Mouse (Mus musculus): ENCODE results near the gene Ttc7b. TPM values are rescaled to one million over a fixed set of nuclear protein-coding genes. Genes with fewer than 3 reads are reported as not detected.

Gene Ttc7b
- polyA plus RNA-seq, 1 experiment = 44.5 TPM

- DNase-seq (ENCODE audit: low read depth) = no peak
- TF ChIP-seq POLR2A (IDR thresholded peaks at IDR 0.05; ENCODE audit: borderline replicate concordance, extremely low read depth, insufficient read depth, insufficient read length, poor library complexity, severe bottlenecking) = no peak
- TF ChIP-seq CTCF (IDR thresholded peaks at IDR 0.05; ENCODE audit: borderline replicate concordance, extremely low read depth, insufficient read depth, insufficient read length) = no peak
These were observed 127.1 kb downstream of the Ttc7b start for GRCm38 (mm10) chr12:100393532-100393931.

GRCm38 (mm10) chr12:100393109-100393508 lies 127.5 kb downstream of the Ttc7b start:
- no peak for DNase-seq (ENCODE audit: low read depth)
- TF ChIP-seq CTCF (IDR thresholded peaks at IDR 0.05; ENCODE audit: borderline replicate concordance, extremely low read depth, insufficient read depth, insufficient read length) (no peak), POLR2A (IDR thresholded peaks at IDR 0.05; ENCODE audit: borderline replicate concordance, extremely low read depth, insufficient read depth, insufficient read length, poor library complexity, severe bottlenecking) (no peak)

- TF ChIP-seq CTCF (IDR thresholded peaks at IDR 0.05; ENCODE audit: borderline replicate concordance, extremely low read depth, insufficient read depth, insufficient read length) (no peak), POLR2A (IDR thresholded peaks at IDR 0.05; ENCODE audit: borderline replicate concordance, extremely low read depth, insufficient read depth, insufficient read length, poor library complexity, severe bottlenecking) (no peak)
- peak; percentile 75 for DNase-seq (ENCODE audit: low read depth)
These were observed 128.2 kb downstream of the Ttc7b start for GRCm38 (mm10) chr12:100392466-100392865.

DNA sequence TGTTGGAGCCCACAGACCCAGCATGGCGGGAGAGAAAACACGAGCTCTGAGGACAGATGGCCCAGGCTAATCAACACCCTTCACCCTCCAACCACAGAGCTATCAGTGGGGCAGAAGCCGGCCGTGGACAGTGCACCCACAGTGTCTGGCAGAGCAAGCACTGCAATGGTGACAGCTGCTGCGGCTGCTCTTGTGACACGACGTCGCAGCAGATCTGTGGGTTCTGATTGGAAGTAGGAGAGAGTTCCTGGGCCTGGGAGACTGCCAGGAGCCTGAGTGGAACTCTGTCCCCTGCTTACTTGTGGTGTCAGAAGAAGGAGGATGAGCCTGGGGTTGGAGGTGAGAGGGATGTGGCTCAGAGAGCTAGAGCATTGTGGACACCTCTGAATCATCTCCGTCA lies 128.7 kb downstream of the Ttc7b start:
- TF ChIP-seq POLR2A (IDR thresholded peaks at IDR 0.05; ENCODE audit: borderline replicate concordance, extremely low read depth, insufficient read depth, insufficient read length, poor library complexity, severe bottlenecking) (no peak), CTCF (IDR thresholded peaks at IDR 0.05; ENCODE audit: borderline replicate concordance, extremely low read depth, insufficient read depth, insufficient read length) (no peak)
- peak; percentile 53 for DNase-seq (ENCODE audit: low read depth)

DNA sequence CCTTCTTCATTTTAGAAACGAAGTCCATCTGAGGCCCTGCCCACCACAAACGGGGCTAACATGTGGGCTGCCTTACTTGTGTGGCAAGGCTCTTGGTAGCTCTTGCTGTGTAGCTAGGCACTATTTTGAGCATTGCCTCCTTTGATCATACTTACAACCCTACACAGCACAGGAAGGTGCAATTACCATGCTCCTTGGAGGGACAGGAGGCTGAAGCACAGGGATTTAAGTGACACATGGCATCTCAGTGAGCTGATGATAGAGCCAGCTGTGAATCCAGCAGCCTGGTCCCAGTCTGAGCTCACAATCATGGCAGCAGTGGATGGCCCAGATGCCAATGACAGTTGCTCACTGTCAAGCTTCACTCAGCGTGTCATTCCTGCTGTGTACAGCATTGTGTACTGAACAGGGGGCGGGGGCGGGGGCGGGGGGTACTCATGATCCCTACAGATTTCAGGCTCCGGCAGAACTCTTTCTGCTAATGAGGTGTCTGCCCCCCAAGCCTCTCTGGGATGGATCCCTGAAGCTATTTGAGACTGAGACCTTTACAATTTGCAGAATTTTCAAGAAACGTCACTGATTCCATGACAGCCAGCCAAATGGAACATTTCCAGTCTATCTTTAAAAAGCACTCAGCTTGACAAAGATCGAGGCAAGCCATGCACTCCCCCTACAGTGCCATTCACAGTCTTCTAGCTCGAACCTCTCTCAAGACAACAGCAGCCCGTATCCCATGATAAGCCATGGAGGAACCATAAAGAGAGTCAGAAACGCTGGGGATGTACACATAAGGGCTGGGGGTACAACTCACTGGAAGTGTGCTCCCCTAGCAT lies 130.5 kb downstream of the Ttc7b start:
- TF ChIP-seq CTCF (IDR thresholded peaks at IDR 0.05; ENCODE audit: borderline replicate concordance, extremely low read depth, insufficient read depth, insufficient read length) = no peak
- TF ChIP-seq POLR2A (IDR thresholded peaks at IDR 0.05; ENCODE audit: borderline replicate concordance, extremely low read depth, insufficient read depth, insufficient read length, poor library complexity, severe bottlenecking) = no peak
- DNase-seq (ENCODE audit: low read depth) = peak; percentile 71

DNA sequence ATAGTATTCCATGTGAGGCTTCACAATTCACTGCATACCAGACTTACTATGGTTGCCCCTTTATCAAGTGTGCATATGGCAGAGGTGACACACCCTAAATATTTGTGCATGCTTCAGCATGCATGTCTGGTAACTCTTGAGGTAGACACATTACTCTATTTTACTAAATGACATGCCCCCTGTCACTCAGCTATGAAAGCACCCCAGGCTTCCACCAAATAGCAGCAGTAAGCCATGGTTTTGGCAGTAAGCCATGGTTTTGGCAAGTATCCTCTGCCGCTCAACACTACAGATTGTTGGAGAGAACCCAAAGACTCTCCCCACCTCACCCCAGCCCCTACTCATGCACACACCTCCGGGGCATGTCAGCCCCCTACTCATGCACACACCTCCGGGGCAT lies 134.4 kb downstream of the Ttc7b start:
- TF ChIP-seq CTCF (IDR thresholded peaks at IDR 0.05; ENCODE audit: borderline replicate concordance, extremely low read depth, insufficient read depth, insufficient read length) = no peak
- no peak for TF ChIP-seq POLR2A (IDR thresholded peaks at IDR 0.05; ENCODE audit: borderline replicate concordance, extremely low read depth, insufficient read depth, insufficient read length, poor library complexity, severe bottlenecking)
- DNase-seq (ENCODE audit: low read depth) = peak; percentile 86

DNA sequence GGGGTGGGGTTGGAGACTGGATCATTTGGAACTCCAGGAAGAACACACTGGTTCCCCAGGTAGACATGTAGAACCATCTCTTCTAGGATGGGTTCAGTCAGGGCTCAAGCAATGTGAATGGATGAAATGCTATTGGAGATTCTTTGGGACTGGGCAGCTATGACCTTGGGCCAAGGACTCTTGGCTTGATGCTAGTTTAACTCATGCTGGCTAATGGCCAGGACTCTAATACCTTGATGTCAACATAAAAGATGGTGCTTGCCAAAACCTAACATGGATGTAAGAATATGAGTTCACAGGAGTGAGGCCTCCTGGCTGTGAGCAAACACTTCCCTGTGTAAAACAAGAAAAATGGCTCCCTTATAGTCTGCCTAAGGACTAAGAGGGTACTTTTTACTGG lies 138.1 kb downstream of the Ttc7b start:
- TF ChIP-seq CTCF (IDR thresholded peaks at IDR 0.05; ENCODE audit: borderline replicate concordance, extremely low read depth, insufficient read depth, insufficient read length) (no peak), POLR2A (IDR thresholded peaks at IDR 0.05; ENCODE audit: borderline replicate concordance, extremely low read depth, insufficient read depth, insufficient read length, poor library complexity, severe bottlenecking) (no peak)
- DNase-seq (ENCODE audit: low read depth) = no peak

DNA sequence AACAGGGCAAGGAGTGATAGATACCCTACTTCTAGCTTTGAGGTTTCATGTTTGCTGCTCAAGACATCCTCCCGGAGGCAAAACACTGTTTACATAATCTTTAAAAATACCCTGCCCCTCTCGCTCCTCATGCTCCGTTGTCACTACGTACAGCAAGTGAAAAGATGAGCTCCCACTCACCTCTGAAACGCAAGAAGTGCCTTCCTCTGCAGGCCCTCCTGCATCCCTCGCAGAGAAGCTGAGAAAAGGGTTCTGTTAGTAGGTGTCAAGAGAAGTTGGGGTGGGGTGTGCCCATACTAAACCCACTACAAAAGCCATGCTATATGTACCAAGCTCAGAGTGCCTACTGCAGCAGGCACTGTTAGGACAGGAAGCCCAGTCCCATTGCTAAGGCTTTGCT lies 138.7 kb downstream of the Ttc7b start:
- no peak for DNase-seq (ENCODE audit: low read depth)

GRCm38 (mm10) chr12:100380697-100381291 lies 139.8 kb downstream of the Ttc7b start:
- DNase-seq (ENCODE audit: low read depth) = peak; percentile 30
- TF ChIP-seq CTCF (IDR thresholded peaks at IDR 0.05; ENCODE audit: borderline replicate concordance, extremely low read depth, insufficient read depth, insufficient read length) (no peak), POLR2A (IDR thresholded peaks at IDR 0.05; ENCODE audit: borderline replicate concordance, extremely low read depth, insufficient read depth, insufficient read length, poor library complexity, severe bottlenecking) (no peak)

More for the DNA sequence above, 138.7 kb downstream of the Ttc7b start:
- TF ChIP-seq CTCF (IDR thresholded peaks at IDR 0.05; ENCODE audit: borderline replicate concordance, extremely low read depth, insufficient read depth, insufficient read length) = no peak

GRCm38 (mm10) chr12:100379833-100380232 lies 140.8 kb downstream of the Ttc7b start:
- DNase-seq (ENCODE audit: low read depth) = no peak
- TF ChIP-seq CTCF (IDR thresholded peaks at IDR 0.05; ENCODE audit: borderline replicate concordance, extremely low read depth, insufficient read depth, insufficient read length) = no peak
- TF ChIP-seq POLR2A (IDR thresholded peaks at IDR 0.05; ENCODE audit: borderline replicate concordance, extremely low read depth, insufficient read depth, insufficient read length, poor library complexity, severe bottlenecking) = no peak

GRCm38 (mm10) chr12:100378266-100378665 lies 142.4 kb downstream of the Ttc7b start:
- no peak for TF ChIP-seq CTCF (IDR thresholded peaks at IDR 0.05; ENCODE audit: borderline replicate concordance, extremely low read depth, insufficient read depth, insufficient read length)
- no peak for TF ChIP-seq POLR2A (IDR thresholded peaks at IDR 0.05; ENCODE audit: borderline replicate concordance, extremely low read depth, insufficient read depth, insufficient read length, poor library complexity, severe bottlenecking)
- DNase-seq (ENCODE audit: low read depth) = no peak

DNA sequence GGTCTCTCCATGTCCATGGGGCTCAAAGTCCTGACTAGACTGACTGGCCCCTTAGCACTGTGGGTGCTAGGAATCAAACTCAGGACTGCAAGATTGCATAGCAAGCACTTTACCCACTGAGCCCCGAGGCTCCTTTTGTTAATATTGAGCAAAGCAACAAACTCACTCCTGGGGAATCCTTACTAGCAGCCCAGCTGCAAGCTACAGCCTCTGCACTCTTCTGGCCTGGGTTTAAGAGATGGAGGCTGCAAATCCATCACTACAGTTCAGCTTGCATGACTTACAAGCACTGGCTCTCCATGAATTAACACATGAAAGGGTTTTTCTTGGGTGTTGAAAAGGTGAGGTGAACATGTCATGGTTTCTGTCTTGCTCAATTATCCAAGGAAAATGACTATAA lies 142.8 kb downstream of the Ttc7b start:
- TF ChIP-seq POLR2A (IDR thresholded peaks at IDR 0.05; ENCODE audit: borderline replicate concordance, extremely low read depth, insufficient read depth, insufficient read length, poor library complexity, severe bottlenecking) (no peak), CTCF (IDR thresholded peaks at IDR 0.05; ENCODE audit: borderline replicate concordance, extremely low read depth, insufficient read depth, insufficient read length) (no peak)
- DNase-seq (ENCODE audit: low read depth) = no peak

Measured in brain, embryonic 14.5 days (tissue).